Mouse (Mus musculus): Measurements from ENCODE around the gene Afap1l2. TPM values are rescaled to one million over a fixed set of nuclear protein-coding genes. Genes with fewer than 3 reads are reported as not detected.

The Afap1l2 gene
- total and polyA plus RNA-seq, 3 experiments: 0.17 to 3.1 (median 0.44) TPM

- TF ChIP-seq GABPA (IDR thresholded peaks at IDR 0.05; ENCODE audit: insufficient replicate concordance, low read depth, low read length): no peak
These were observed 5.2 kb upstream of the Afap1l2 start (continued) for GRCm38 (mm10) chr19:57013271-57013677.

GRCm38 (mm10) chr19:57012068-57012467, 4.0 kb upstream of the Afap1l2 start:
- H3K36me3 ChIP-seq (replicated peaks in 1 of 2; ENCODE audit: control insufficient read depth in 1 of 2, insufficient read depth in 1 of 2, low read length in 1 of 2): no peaks in the 10 kb centered on the region
- in situ Hi-C loops (cut with MboI; ENCODE audit: low pct_ligation_motif_present, low pct_unique_long_range_greater_than_20kb, low sequenced_read_pairs): no loop called here
- H3K27me3 ChIP-seq (replicated peaks): no peaks in the 10 kb centered on the region
- H3K4me3 ChIP-seq (replicated peaks in 1 of 3; ENCODE audit: low read depth in 2 of 3, low read length in 2 of 3, poor library complexity in 1 of 3): no peak overlapping the region
- dilution Hi-C loops (cut with MboI; ENCODE audit: extremely low pct_ligation_motif_present, extremely low pct_unique_long_range_greater_than_20kb, low sequenced_read_pairs): no loop called here
- 0 out of 2 replicates have a peak overlapping the region, but pooled peaks have one; percentile 1 for H3K9ac ChIP-seq (ENCODE audit: insufficient read depth, low read depth)
- peaks cover 48 to 77% of the 10 kb centered on the region in 2 experiments for H3K4me1 ChIP-seq (ENCODE audit: control insufficient read depth in 1 of 2, insufficient read depth in 2 of 2)
- no peak overlapping the region for H3K4me2 ChIP-seq (ENCODE audit: insufficient read depth, low read depth, poor library complexity, severe bottlenecking)
- peak; percentile 69 for DNase-seq (ENCODE audit: extremely low read depth)
- TF ChIP-seq SIN3A (IDR thresholded peaks at IDR 0.05; ENCODE audit: low read length) (0 out of 2 replicates have a peak, but pooled peaks have one; percentile 18), NELFE (IDR thresholded peaks at IDR 0.05; ENCODE audit: low read depth, low read length) (no peak), USF1 (IDR thresholded peaks at IDR 0.05; ENCODE audit: low read depth, low read length) (no peak), ETS1 (conservative IDR thresholded peaks at IDR 0.05; ENCODE audit: low read depth, low read length) (peak; percentile 28; the same call in 1 of the 2 replicates), ZNF384 (IDR thresholded peaks at IDR 0.05; ENCODE audit: low read depth, low read length) (peak; percentile 17; the same call in 1 of the 2 replicates), JUND (conservative IDR thresholded peaks at IDR 0.05; ENCODE audit: low read depth, low read length) (no peak), EP300 (IDR thresholded peaks at IDR 0.05; ENCODE audit: low read length) (peak; percentile 42; the same call in 1 of the 2 replicates), HCFC1 (IDR thresholded peaks at IDR 0.05; ENCODE audit: low read depth, low read length) (peak; percentile 33), JUN (IDR thresholded peaks at IDR 0.05; ENCODE audit: insufficient read depth, low read depth, low read length) (0 out of 2 replicates have a peak, but pooled peaks have one; percentile 17), MAX (IDR thresholded peaks at IDR 0.05; ENCODE audit: low read length) (0 out of 2 replicates have a peak, but pooled peaks have one; percentile 14), BHLHE40 (IDR thresholded peaks at IDR 0.05; ENCODE audit: low read depth, low read length) (peak; percentile 65), SMC3 (IDR thresholded peaks at IDR 0.05; ENCODE audit: low read depth, low read length) (no peak), ELF1 (IDR thresholded peaks at IDR 0.05; ENCODE audit: low read depth, low read length) (peak; percentile 37; the same call in 1 of the 2 replicates), CHD2 (IDR thresholded peaks at IDR 0.05; ENCODE audit: low read length) (peak; percentile 76), ZMIZ1 (IDR thresholded peaks at IDR 0.05; ENCODE audit: low read depth, low read length) (no peak), IRF4 (IDR thresholded peaks at IDR 0.05; ENCODE audit: low read depth, low read length) (0 out of 2 replicates have a peak, but pooled peaks have one; percentile 21), POLR2A (IDR thresholded peaks at IDR 0.05; ENCODE audit: low read depth, low read length) (0 out of 2 replicates have a peak, but pooled peaks have one; percentile 36), TBP (conservative IDR thresholded peaks at IDR 0.05; ENCODE audit: low read depth, low read length) (0 out of 2 replicates have a peak, but pooled peaks have one; percentile 22)
- H3K27ac ChIP-seq (ENCODE audit: insufficient read depth, low read depth): peak overlapping the region; percentile 69
- H3K9me3 ChIP-seq (replicated peaks; ENCODE audit: low read length): no peaks in the 10 kb centered on the region
- no peaks in the 10 kb centered on the region for H3K79me2 ChIP-seq (replicated peaks; ENCODE audit: control insufficient read depth, extremely low read depth, insufficient read depth, poor library complexity, severe bottlenecking)
